Mouse (Mus musculus) CH12.LX (cell line): ENCODE results near the gene Cap1. TPM values are rescaled to one million over a fixed set of nuclear protein-coding genes. Genes with fewer than 3 reads are reported as not detected.

ENCODE experiments used
- DNase-seq: peaks from one replicate; pipeline ENCODE4 v3.0.0-alpha.2; 2013; ENCODE audit errors: extremely low read depth
- H3K27ac ChIP-seq: 2 replicates; pipeline ENCODE4 v1.5.1; 2012; ENCODE audit warnings: low read depth, mild to moderate bottlenecking, control low read depth, moderate library complexity; ENCODE audit not compliant: insufficient read depth
- H3K27me3 ChIP-seq: replicated peaks from 2 replicates; pipeline ENCODE3; 2012; ENCODE audit warnings: inconsistent platforms
- H3K36me3 ChIP-seq, 2 experiments: replicated peaks in 1 of 2; 2 replicates each; pipeline versions ENCODE3 to v1.6.1; 2012; ENCODE audit warnings: inconsistent platforms in 1 of 2, low read length in 1 of 2, mild to moderate bottlenecking in 1 of 2, mixed read lengths in 1 of 2, moderate library complexity in 1 of 2; ENCODE audit not compliant: control insufficient read depth in 1 of 2, insufficient read depth in 1 of 2
- H3K4me1 ChIP-seq, 2 experiments: 2 replicates each; pipeline ENCODE4 v1.6.1; 2012; ENCODE audit warnings: inconsistent platforms in 1 of 2, moderate library complexity in 1 of 2; ENCODE audit not compliant: insufficient read depth in 2 of 2, control insufficient read depth in 1 of 2
- H3K4me2 ChIP-seq: 2 replicates; pipeline ENCODE4 v1.6.1; 2012; ENCODE audit warnings: low read depth, mild to moderate bottlenecking, control low read depth; ENCODE audit not compliant: poor library complexity, insufficient read depth, severe bottlenecking
- H3K4me3 ChIP-seq, 3 experiments: fragments of 150-350 bp in 1 of 3; sonication (generic) in 1 of 3; replicated peaks in 1 of 3; 2 replicates each; pipeline versions ENCODE3 to v1.5.1; 2011 to 2012; ENCODE audit warnings: low read depth in 2 of 3, low read length in 2 of 3, mild to moderate bottlenecking in 2 of 3, moderate library complexity in 2 of 3, control low read depth in 1 of 3, improper control_type of control experiment in 1 of 3, inconsistent platforms in 1 of 3, mixed read lengths in 1 of 3; ENCODE audit not compliant: poor library complexity in 1 of 3
- H3K79me2 ChIP-seq: replicated peaks from 2 replicates; pipeline ENCODE4 v1.6.1; 2012; ENCODE audit warnings: mild to moderate bottlenecking, moderate library complexity; ENCODE audit not compliant: control insufficient read depth, poor library complexity, insufficient read depth, severe bottlenecking; ENCODE audit errors: extremely low read depth
- H3K9ac ChIP-seq: 2 replicates; pipeline ENCODE4 v1.6.1; 2012; ENCODE audit warnings: low read depth, mild to moderate bottlenecking, control low read depth, moderate library complexity; ENCODE audit not compliant: insufficient read depth
- H3K9me3 ChIP-seq: replicated peaks from 2 replicates; pipeline ENCODE3; 2012; ENCODE audit warnings: low read length, inconsistent platforms, mixed read lengths
- BHLHE40 ChIP-seq: IDR thresholded peaks from 2 replicates; pipeline ENCODE4 v1.6.1; 2011; ENCODE audit warnings: mild to moderate bottlenecking, low read depth, low read length, improper control_type of control experiment
- CHD1 ChIP-seq: IDR thresholded peaks from 2 replicates; pipeline ENCODE4 v1.6.1; 2012; ENCODE audit warnings: low read depth, low read length, improper control_type of control experiment, inconsistent platforms
- CTCF ChIP-seq, 2 experiments: IDR thresholded peaks in 1 of 2; conservative IDR thresholded peaks in 1 of 2; 2 replicates each; pipeline ENCODE4 v1.5.1; 2011 to 2012; ENCODE audit warnings: low read depth in 2 of 2, low read length in 2 of 2, improper control_type of control experiment in 1 of 2, inconsistent platforms in 1 of 2, mild to moderate bottlenecking in 1 of 2, moderate library complexity in 1 of 2
- ELF1 ChIP-seq: IDR thresholded peaks from 2 replicates; pipeline ENCODE4 v1.6.1; 2014; ENCODE audit warnings: low read depth, mild to moderate bottlenecking, inconsistent platforms, low read length, improper control_type of control experiment
- EP300 ChIP-seq: IDR thresholded peaks from 2 replicates; pipeline ENCODE4 v1.6.1; 2011; ENCODE audit warnings: low read length, improper control_type of control experiment
- ETS1 ChIP-seq: conservative IDR thresholded peaks from 2 replicates; pipeline ENCODE4 v1.6.1; 2012; ENCODE audit warnings: low read depth, mild to moderate bottlenecking, inconsistent platforms, low read length, improper control_type of control experiment, moderate library complexity
- GABPA ChIP-seq: IDR thresholded peaks from 2 replicates; pipeline ENCODE4 v1.6.1; 2012; ENCODE audit warnings: low read depth, low read length, improper control_type of control experiment, inconsistent platforms; ENCODE audit not compliant: insufficient replicate concordance
- IRF4 ChIP-seq: IDR thresholded peaks from 2 replicates; pipeline ENCODE4 v1.6.1; 2014; ENCODE audit warnings: low read depth, mild to moderate bottlenecking, inconsistent platforms, low read length, improper control_type of control experiment
- JUN ChIP-seq: IDR thresholded peaks from 2 replicates; pipeline ENCODE4 v1.6.1; 2011; ENCODE audit warnings: low read depth, mild to moderate bottlenecking, low read length, improper control_type of control experiment, moderate library complexity; ENCODE audit not compliant: insufficient read depth
- JUND ChIP-seq: conservative IDR thresholded peaks from 2 replicates; pipeline ENCODE4 v1.6.1; 2011; ENCODE audit warnings: low read depth, low read length, improper control_type of control experiment
- KAT2A ChIP-seq: IDR thresholded peaks from 2 replicates; pipeline ENCODE4 v1.6.1; 2012; ENCODE audit warnings: low read length, improper control_type of control experiment, inconsistent platforms; ENCODE audit not compliant: insufficient replicate concordance
- MAFK ChIP-seq: IDR thresholded peaks from 2 replicates; pipeline ENCODE4 v1.6.1; 2011; ENCODE audit warnings: low read length, improper control_type of control experiment; ENCODE audit not compliant: insufficient replicate concordance
- MAX ChIP-seq: IDR thresholded peaks from 2 replicates; pipeline ENCODE4 v1.6.1; 2011; ENCODE audit warnings: low read length, improper control_type of control experiment
- MAZ ChIP-seq: IDR thresholded peaks from 2 replicates; pipeline ENCODE4 v1.6.1; 2012; ENCODE audit warnings: low read depth, mild to moderate bottlenecking, inconsistent platforms, low read length, improper control_type of control experiment, moderate library complexity
- MEF2A ChIP-seq: IDR thresholded peaks from 2 replicates; pipeline ENCODE4 v1.6.1; 2014; ENCODE audit warnings: low read depth, mild to moderate bottlenecking, inconsistent platforms, low read length, improper control_type of control experiment, borderline replicate concordance
- MXI1 ChIP-seq: IDR thresholded peaks from 2 replicates; pipeline ENCODE4 v1.6.1; 2011; ENCODE audit warnings: mild to moderate bottlenecking, low read depth, low read length, improper control_type of control experiment
- MYC ChIP-seq: IDR thresholded peaks from 2 replicates; pipeline ENCODE4 v1.6.1; 2011; ENCODE audit warnings: low read depth, mild to moderate bottlenecking, improper control_type of control experiment, low read length
- NELFE ChIP-seq: IDR thresholded peaks from 2 replicates; pipeline ENCODE4 v1.6.1; 2011; ENCODE audit warnings: low read depth, low read length, improper control_type of control experiment
- PAX5 ChIP-seq: IDR thresholded peaks from 2 replicates; pipeline ENCODE4 v1.6.1; 2012; ENCODE audit warnings: low read length, inconsistent platforms, mixed read lengths
- POLR2A ChIP-seq: IDR thresholded peaks from 2 replicates; pipeline ENCODE4 v1.6.1; 2011; ENCODE audit warnings: low read depth, mild to moderate bottlenecking, improper control_type of control experiment, low read length
- POLR2AphosphoS2 ChIP-seq: IDR thresholded peaks from 2 replicates; pipeline ENCODE4 v1.6.1; 2011; ENCODE audit warnings: low read depth, low read length, improper control_type of control experiment
- RCOR1 ChIP-seq: conservative IDR thresholded peaks from 2 replicates; pipeline ENCODE4 v1.6.1; 2012; ENCODE audit warnings: low read depth, mild to moderate bottlenecking, inconsistent platforms, low read length, improper control_type of control experiment
- TBP ChIP-seq: conservative IDR thresholded peaks from 2 replicates; pipeline ENCODE4 v1.6.1; 2011; ENCODE audit warnings: low read depth, low read length, improper control_type of control experiment
- TCF12 ChIP-seq: IDR thresholded peaks from 2 replicates; pipeline ENCODE4 v1.6.1; 2014; ENCODE audit warnings: low read depth, mild to moderate bottlenecking, inconsistent platforms, low read length, improper control_type of control experiment
- UBTF ChIP-seq: IDR thresholded peaks from 2 replicates; pipeline ENCODE4 v1.6.1; 2012; ENCODE audit warnings: low read depth, mild to moderate bottlenecking, inconsistent platforms, low read length, improper control_type of control experiment, moderate library complexity
- USF1 ChIP-seq: IDR thresholded peaks from 2 replicates; pipeline ENCODE4 v1.6.1; 2014; ENCODE audit warnings: low read depth, mild to moderate bottlenecking, inconsistent platforms, low read length, improper control_type of control experiment
- USF2 ChIP-seq: conservative IDR thresholded peaks from 2 replicates; pipeline ENCODE4 v1.6.1; 2011; ENCODE audit warnings: low read depth, low read length, improper control_type of control experiment
- ZC3H11A ChIP-seq: IDR thresholded peaks from 2 replicates; pipeline ENCODE4 v1.6.1; 2012; ENCODE audit warnings: low read depth, mild to moderate bottlenecking, inconsistent platforms, low read length, improper control_type of control experiment
- ZKSCAN1 ChIP-seq: IDR thresholded peaks from 2 replicates; pipeline ENCODE4 v1.6.1; 2012; ENCODE audit warnings: low read depth, inconsistent platforms, low read length, improper control_type of control experiment, borderline replicate concordance
- ZMIZ1 ChIP-seq: IDR thresholded peaks from 2 replicates; pipeline ENCODE4 v1.6.1; 2012; ENCODE audit warnings: low read depth, mild to moderate bottlenecking, inconsistent platforms, low read length, improper control_type of control experiment
- ZNF384 ChIP-seq: IDR thresholded peaks from 2 replicates; pipeline ENCODE4 v1.6.1; 2012; ENCODE audit warnings: low read depth, low read length, improper control_type of control experiment, inconsistent platforms
- dilution Hi-C: fragments of 300-500 bp; cut with MboI; formaldehyde crosslinking; loops from 2 replicates; pipeline ENCODE4 v1.14.3; 2020; ENCODE audit warnings: low sequenced_read_pairs; ENCODE audit not compliant: extremely low pct_unique_long_range_greater_than_20kb, extremely low pct_ligation_motif_present
- in situ Hi-C: fragments of 300-500 bp; cut with MboI; formaldehyde crosslinking; loops from 3 replicates; pipeline ENCODE4 v1.14.3; 2019; ENCODE audit warnings: low sequenced_read_pairs, low pct_ligation_motif_present, low pct_unique_long_range_greater_than_20kb, mixed read lengths
- polyA plus RNA-seq: library from polyadenylated mRNA; unstranded; fragments of >175 nt; gene quantifications from 2 replicates; pipeline ENCODE4 v1.2.1, GENCODE M21; 2012; ENCODE audit warnings: low read depth; ENCODE audit not compliant: insufficient read length
- total RNA-seq, 2 experiments: library from RNA; depleted of rRNA; stranded (reverse); fragments of 300-350 nt in 1 of 2; fragments of >200 nt in 1 of 2; gene quantifications; 2 replicates each; pipeline ENCODE4 v1.2.3; 2012 to 2014

Gene Cap1
- total and polyA plus RNA-seq, 3 experiments, result 118 to 195 (median 159) TPM

- TF ChIP-seq MYC (no peak), ZKSCAN1 (no peak), MAFK (no peak), MAX (no peak), GABPA (no peak), MEF2A (no peak), UBTF (no peak), CTCF (conservative IDR thresholded peaks at IDR 0.05 in 1 of 2, IDR thresholded peaks at IDR 0.05 in 1 of 2; ENCODE audit: low read depth in 2 of 2, low read length in 2 of 2) (no peak), BHLHE40 (no peak), ZC3H11A (no peak), MAZ (no peak), USF2 (no peak), PAX5 (no peak), RCOR1 (no peak), KAT2A (no peak), CHD1 (no peak)
- peaks cover 23 to 86% of the 10 kb centered on the region in 2 experiments for H3K4me1 ChIP-seq
- peak overlapping the region; percentile 32; the same call in 1 of the 2 replicates for H3K27ac ChIP-seq
- no peaks in the 10 kb centered on the region for H3K27me3 ChIP-seq
- in situ Hi-C loops (no loop called here), dilution Hi-C loops (no loop called here)
- H3K4me2 ChIP-seq, result no peak overlapping the region
- H3K36me3 ChIP-seq, result peaks cover 36 to 64% of the 10 kb centered on the region in 2 experiments
- DNase-seq, result no peak
- H3K9me3 ChIP-seq, result no peaks in the 10 kb centered on the region
- H3K9ac ChIP-seq, result no peak overlapping the region
- H3K4me3 ChIP-seq, result no peak overlapping the region
- peaks cover 60% of the 10 kb centered on the region for H3K79me2 ChIP-seq
These were observed 12.9 kb downstream of the Cap1 start for GRCm38 (mm10) chr4:122873003-122873402.

GRCm38 (mm10) chr4:122871989-122872388 is 13.9 kb downstream of the Cap1 start:
- TF ChIP-seq BHLHE40 (peak; percentile 57), ETS1 (peak; percentile 81), IRF4 (peak; percentile 84), TBP (0 out of 2 replicates have a peak, but pooled peaks have one; percentile 46), EP300 (peak; percentile 94), JUN (peak; percentile 71), POLR2A (peak; percentile 13; the same call in 1 of the 2 replicates), MAFK (peak; percentile 28; the same call in 1 of the 2 replicates), MAZ (no peak), USF1 (no peak), ZMIZ1 (no peak), POLR2AphosphoS2 (no peak), NELFE (no peak), CTCF (conservative IDR thresholded peaks at IDR 0.05 in 1 of 2, IDR thresholded peaks at IDR 0.05 in 1 of 2; ENCODE audit: low read depth in 2 of 2, low read length in 2 of 2) (no peak), ELF1 (peak; percentile 68; the same call in 1 of the 2 replicates), PAX5 (no peak), MXI1 (0 out of 2 replicates have a peak, but pooled peaks have one; percentile 48), MYC (0 out of 2 replicates have a peak, but pooled peaks have one; percentile 9), ZNF384 (peak; percentile 80), JUND (peak; percentile 80), RCOR1 (no peak), MEF2A (peak; percentile 81; the same call in 1 of the 2 replicates), TCF12 (peak; percentile 48; the same call in 1 of the 2 replicates)
- TF ChIP-seq, all 38 proteins: peak for 15
- Histone ChIP-seq H3K9me3 (no peaks in the 10 kb centered on the region), H3K27me3 (no peaks in the 10 kb centered on the region), H3K4me1 (peaks cover 23 to 82% of the 10 kb centered on the region in 2 experiments), H3K4me2 (peak overlapping the region; percentile 33; the same call in 1 of the 2 replicates), H3K36me3 (peaks cover 41 to 70% of the 10 kb centered on the region in 2 experiments), H3K79me2 (peaks cover 51% of the 10 kb centered on the region), H3K27ac (peak overlapping the region; percentile 84), H3K9ac (no peak overlapping the region), H3K4me3 (no peak overlapping the region)
- in situ Hi-C loops (no loop called here), dilution Hi-C loops (no loop called here)
- peak; percentile 76 for DNase-seq
